Mouse (Mus musculus) intestine, postnatal 0 days (tissue): Measurements from ENCODE around the gene Zfp384. TPM values are rescaled to one million over a fixed set of nuclear protein-coding genes. Genes with fewer than 3 reads are reported as not detected.
"Not testable (repeated sequence)": the region's sequence is repeated elsewhere in the genome, so short reads cannot be mapped to it uniquely, and the experiment has no call there.

Source experiments
- ATAC-seq: fragments of 200-750 bp; cut with Nextera tagmentation; 2 replicates; pipeline ENCODE4 v1.8.0; 2017; ENCODE audit warnings: mild to moderate bottlenecking, moderate TSS enrichment, moderate library complexity
- H3K27ac ChIP-seq: fragments of 300-500 bp; sonication (generic); 2 replicates; pipeline ENCODE4 v1.5.1; 2014; ENCODE audit warnings: mild to moderate bottlenecking, low read depth, low read length, moderate library complexity
- H3K27me3 ChIP-seq: fragments of 300-500 bp; sonication (generic); replicated peaks from 2 replicates; pipeline ENCODE4 v1.6.1; 2014; ENCODE audit warnings: low read length, mixed read lengths; ENCODE audit not compliant: control insufficient read depth, insufficient read depth
- H3K36me3 ChIP-seq: fragments of 300-500 bp; sonication (generic); 2 replicates; pipeline ENCODE4 v1.6.1; 2014; ENCODE audit warnings: mild to moderate bottlenecking, moderate library complexity; ENCODE audit not compliant: control insufficient read depth, insufficient read depth
- H3K4me1 ChIP-seq: fragments of 300-500 bp; sonication (generic); replicated peaks from 2 replicates; pipeline ENCODE4 v1.6.1; 2014; ENCODE audit warnings: antibody characterized with exemption, low read length, mixed read lengths; ENCODE audit not compliant: control insufficient read depth, insufficient read depth
- H3K4me2 ChIP-seq: fragments of 300-500 bp; sonication (generic); replicated peaks from 2 replicates; pipeline ENCODE4 v1.6.1; 2014; ENCODE audit warnings: low read depth, mild to moderate bottlenecking, moderate library complexity
- H3K4me3 ChIP-seq: fragments of 300-500 bp; sonication (generic); 2 replicates; pipeline ENCODE4 v1.5.1; 2014; ENCODE audit warnings: low read depth, low read length
- H3K9ac ChIP-seq: fragments of 300-500 bp; sonication (generic); 2 replicates; pipeline ENCODE4 v1.6.1; 2014; ENCODE audit warnings: mild to moderate bottlenecking, low read depth, low read length
- H3K9me3 ChIP-seq: fragments of 300-500 bp; sonication (generic); 2 replicates; pipeline ENCODE4 v1.6.1; 2016; ENCODE audit warnings: mixed run types; ENCODE audit not compliant: control insufficient read depth
- CTCF ChIP-seq: sonication (generic); IDR thresholded peaks from 2 replicates; pipeline ENCODE4 v1.5.1; 2016; ENCODE audit warnings: low read depth, mild to moderate bottlenecking, control low read depth, antibody characterized with exemption, moderate library complexity
- WGBS: fragments of 180-500 bp; shearing (Covaris S2); extraction: QIAGEN DNeasy Blood & Tissue Kit; methylation state at CpG from one replicate; pipeline ENCODE4 v1.1.7; 2014; 5-methylcytosine and 5-hydroxymethylcytosine counted together
- polyA plus RNA-seq: library from polyadenylated mRNA; unstranded; fragments of >200 nt; fragmentation: Nextera tagmentation; extraction: Ambion mirVana; gene quantifications from 2 replicates; pipeline ENCODE4 v1.2.1, GENCODE M21; 2015

The Zfp384 gene
- polyA plus RNA-seq, 1 experiment from 2014 or later, result 8.2 TPM

GRCm38 (mm10) chr6:125005086-125005485 is 3.9 kb upstream of the Zfp384 start:
- Histone ChIP-seq H3K9ac (no peak overlapping the region), H3K4me1 (peaks cover 5% of the 10 kb centered on the region; the same call in 1 of the 2 replicates), H3K27ac (no peak overlapping the region), H3K27me3 (peaks cover 19% of the 10 kb centered on the region; the same call in 1 of the 2 replicates), H3K36me3 (no peaks in the 10 kb centered on the region), H3K4me3 (no peak overlapping the region), H3K4me2 (no peak overlapping the region), H3K9me3 (no peaks in the 10 kb centered on the region)
- WGBS, result 37% methylated on average over 3 of the region's 3 CpGs
- no peak for ATAC-seq
- TF ChIP-seq CTCF, result no peak

- no peaks in the 10 kb centered on the region for H3K27me3 ChIP-seq
- peaks cover 18% of the 10 kb centered on the region; the same call in 1 of the 2 replicates for H3K36me3 ChIP-seq
- peaks cover 5% of the 10 kb centered on the region; the same call in 1 of the 2 replicates for H3K4me1 ChIP-seq
- H3K9me3 ChIP-seq, result no peaks in the 10 kb centered on the region
- peak overlapping the region; percentile 84 for H3K4me3 ChIP-seq
- TF ChIP-seq CTCF, result no peak
- H3K27ac ChIP-seq, result peak overlapping the region; percentile 99; the same call in 1 of the 2 replicates
- peak overlapping the region; percentile 74 for H3K4me2 ChIP-seq
- WGBS, result 36% methylated on average over 13 of the region's 13 CpGs
- ATAC-seq, result no peak
- 0 out of 2 replicates have a peak overlapping the region, but pooled peaks have one; percentile 12 for H3K9ac ChIP-seq
These were observed 885 bp upstream of the Zfp384 start for GRCm38 (mm10) chr6:125008060-125008459.

GRCm38 (mm10) chr6:125008586-125009128 is 288 bp upstream of the Zfp384 start:
- peak overlapping the region; percentile 74 for H3K4me2 ChIP-seq
- H3K27ac ChIP-seq, result peak overlapping the region; percentile 99
- H3K27me3 ChIP-seq, result no peaks in the 10 kb centered on the region
- H3K4me1 ChIP-seq, result peaks cover 5% of the 10 kb centered on the region; the same call in 1 of the 2 replicates
- TF ChIP-seq CTCF, result no peak
- peak overlapping the region; percentile 84 for H3K4me3 ChIP-seq
- under 1% methylated on average over 33 of the region's 34 CpGs for WGBS
- peak; percentile 97 for ATAC-seq
- H3K9me3 ChIP-seq, result no peaks in the 10 kb centered on the region
- H3K36me3 ChIP-seq, result peaks cover 18% of the 10 kb centered on the region; the same call in 1 of the 2 replicates
- H3K9ac ChIP-seq, result peak overlapping the region; percentile 99

GRCm38 (mm10) chr6:125009181-125010073 is 482 bp downstream of the Zfp384 start:
- H3K4me2 ChIP-seq, result peak overlapping the region; percentile 74
- peak overlapping the region; percentile 99 for H3K9ac ChIP-seq
- H3K9me3 ChIP-seq, result no peaks in the 10 kb centered on the region
- peak overlapping the region; percentile 99 for H3K27ac ChIP-seq
- no peak for TF ChIP-seq CTCF
- peak overlapping the region; percentile 84 for H3K4me3 ChIP-seq
- H3K36me3 ChIP-seq, result peaks cover 25% of the 10 kb centered on the region
- ATAC-seq, result peak; percentile 83
- peaks cover 5% of the 10 kb centered on the region; the same call in 1 of the 2 replicates for H3K4me1 ChIP-seq
- no peaks in the 10 kb centered on the region for H3K27me3 ChIP-seq
- WGBS, result 2% methylated on average over 59 of the region's 78 CpGs

GRCm38 (mm10) chr6:125017682-125018081 is 8.7 kb downstream of the Zfp384 start:
- peak; percentile 41; the same call in 1 of the 2 replicates for ATAC-seq
- Histone ChIP-seq H3K9me3 (no peaks in the 10 kb centered on the region), H3K9ac (no peak overlapping the region), H3K27me3 (no peaks in the 10 kb centered on the region), H3K4me2 (no peak overlapping the region), H3K4me1 (no peaks in the 10 kb centered on the region), H3K36me3 (peaks cover 50% of the 10 kb centered on the region), H3K27ac (no peak overlapping the region), H3K4me3 (no peak overlapping the region)
- no peak for TF ChIP-seq CTCF
- WGBS, result 91% methylated on average over 3 of the region's 3 CpGs

- not testable (repeated sequence) for H3K27me3 ChIP-seq, H3K4me2 ChIP-seq, H3K9ac ChIP-seq, H3K4me1 ChIP-seq, H3K9me3 ChIP-seq, H3K27ac ChIP-seq, H3K4me3 ChIP-seq
- WGBS, result 33% methylated on average over 7 of the region's 9 CpGs
- H3K36me3 ChIP-seq, result peaks cover 55% of the 10 kb centered on the region
- peak; percentile 96 for TF ChIP-seq CTCF
- peak; percentile 16; the same call in 1 of the 2 replicates for ATAC-seq
These were observed 21.6 kb downstream of the Zfp384 start for GRCm38 (mm10) chr6:125030532-125030931.
